In genomic region chr2:27734800-27735199, GRCm38 (mm10) we compare ENCODE assay signal across 12 mouse cellular contexts. TPM values are rescaled to one million over a fixed set of nuclear protein-coding genes. Genes with fewer than 3 reads are reported as not detected.
A peak's percentile ranks its signal among the peaks of the same experiment; 100 is the strongest.
DNase-seq lines count a peak whose midpoint lies in the region; ATAC-seq lines count a peak whose summit lies in the region.
"Had no signal": no experiment of that assay in that cellular context is flagged by ENCODE, and none has a peak within 500 bp of the region (broad histone marks: within the 10 kb centered on the region; RNA-seq: fewer than 3 reads in every experiment).

No protein-coding gene starts in this region.

- no peak overlapping the region for H3K9ac ChIP-seq in kidney, embryonic 15.5 days
- no peak overlapping the region; the same call in 1 of the 2 replicates for H3K9ac ChIP-seq in embryonic facial prominence, embryonic 12.5 days
- H3K9ac ChIP-seq in limb, embryonic 12.5 days (replicated peaks) = peak overlapping the region; percentile 9; the same call in 1 of the 2 replicates
- H3K9ac ChIP-seq: hindbrain, embryonic 15.5 days had no signal

- no peak overlapping the region for H3K4me2 ChIP-seq in kidney, embryonic 15.5 days
- H3K4me2 ChIP-seq in embryonic facial prominence, embryonic 12.5 days (replicated peaks) = 0 out of 2 replicates have a peak overlapping the region, but pooled peaks have one; percentile 1
- 0 out of 2 replicates have a peak overlapping the region, but pooled peaks have one; percentile 8 for H3K4me2 ChIP-seq in limb, embryonic 12.5 days
- H3K4me2 ChIP-seq: hindbrain, embryonic 15.5 days had no signal

- ATAC-seq in kidney, embryonic 15.5 days (replicated peaks; ENCODE audit: low FRiP score) = no peak
- no peak for ATAC-seq in embryonic facial prominence, embryonic 12.5 days (ENCODE audit: insufficient number of reproducible peaks, insufficient read depth, low FRiP score, low TSS enrichment)
- ATAC-seq in limb, embryonic 12.5 days (ENCODE audit: insufficient number of reproducible peaks, insufficient read depth, low FRiP score, low TSS enrichment, low read depth) = no peak
- no peak for ATAC-seq in erythroblast, adult 5-6 weeks (replicated peaks; ENCODE audit: low FRiP score, poor library complexity, severe bottlenecking)

- intact Hi-C loops in heart, postnatal 14 days (cut with DNase I) = no loop called here
- intact Hi-C loops in left cerebral cortex, postnatal 14 days (cut with DNase I) = no loop called here

- no peak overlapping the region for H3K4me3 ChIP-seq in heart, embryonic 10.5 days
- no peak overlapping the region for H3K4me3 ChIP-seq in kidney, embryonic 15.5 days (replicated peaks)
- H3K4me3 ChIP-seq in embryonic facial prominence, embryonic 12.5 days = no peak overlapping the region
- no peak overlapping the region for H3K4me3 ChIP-seq in limb, embryonic 12.5 days (replicated peaks)
- H3K4me3 ChIP-seq: hindbrain, embryonic 15.5 days; myocyte had no signal

- H3K27me3 ChIP-seq in heart, embryonic 10.5 days (ENCODE audit: insufficient read depth, poor library complexity, severe bottlenecking) = peaks cover 59% of the 10 kb centered on the region
- H3K27me3 ChIP-seq in kidney, embryonic 15.5 days = 0 out of 2 replicates have a peak, but pooled peaks cover 3% of the 10 kb centered on the region
- no peaks in the 10 kb centered on the region for H3K27me3 ChIP-seq in embryonic facial prominence, embryonic 12.5 days
- H3K27me3 ChIP-seq in limb, embryonic 12.5 days = no peaks in the 10 kb centered on the region
- H3K27me3 ChIP-seq: hindbrain, embryonic 15.5 days had no signal

- H3K36me3 ChIP-seq in heart, embryonic 10.5 days = peaks cover 15% of the 10 kb centered on the region; the same call in 1 of the 2 replicates
- H3K36me3 ChIP-seq in kidney, embryonic 15.5 days = 0 out of 2 replicates have a peak, but pooled peaks cover 8% of the 10 kb centered on the region
- peaks cover 12% of the 10 kb centered on the region for H3K36me3 ChIP-seq in embryonic facial prominence, embryonic 12.5 days
- peaks cover 23% of the 10 kb centered on the region for H3K36me3 ChIP-seq in limb, embryonic 12.5 days
- H3K36me3 ChIP-seq: hindbrain, embryonic 15.5 days had no signal

- no peaks in the 10 kb centered on the region for H3K9me3 ChIP-seq in heart, embryonic 10.5 days
- no peaks in the 10 kb centered on the region for H3K9me3 ChIP-seq in kidney, embryonic 15.5 days (replicated peaks)
- H3K9me3 ChIP-seq in embryonic facial prominence, embryonic 12.5 days = no peaks in the 10 kb centered on the region
- H3K9me3 ChIP-seq in limb, embryonic 12.5 days = no peaks in the 10 kb centered on the region
- H3K9me3 ChIP-seq: hindbrain, embryonic 15.5 days had no signal

- peaks cover 73% of the 10 kb centered on the region for H3K4me1 ChIP-seq in heart, embryonic 10.5 days
- peaks cover 52% of the 10 kb centered on the region for H3K4me1 ChIP-seq in kidney, embryonic 15.5 days
- H3K4me1 ChIP-seq in embryonic facial prominence, embryonic 12.5 days = peaks cover 60% of the 10 kb centered on the region
- H3K4me1 ChIP-seq in limb, embryonic 12.5 days (replicated peaks) = peaks cover 67% of the 10 kb centered on the region

- 78% methylated on average over 2 of the region's 2 CpGs for WGBS in heart, embryonic 10.5 days
- 76% methylated on average over 2 of the region's 2 CpGs for WGBS in kidney, embryonic 15.5 days
- 65% methylated on average over 2 of the region's 2 CpGs for WGBS in embryonic facial prominence, embryonic 12.5 days
- WGBS in limb, embryonic 12.5 days = 83% methylated on average over 2 of the region's 2 CpGs

- no peak for DNase-seq in heart, embryonic 10.5 days (ENCODE audit: low spot score)
- DNase-seq in heart, postnatal 14 days = no peak
- DNase-seq in kidney, postnatal 25 days = no peak
- DNase-seq in left cerebral cortex, postnatal 14 days (ENCODE audit: low spot score in 2 of 2) = no peak
- DNase-seq: B cell, adult 2 months; right cerebral cortex, postnatal 4 days had no signal

- peak overlapping the region; percentile 54 for H3K27ac ChIP-seq in heart, embryonic 10.5 days
- H3K27ac ChIP-seq in kidney, embryonic 15.5 days = peak overlapping the region; percentile 66
- peak overlapping the region; percentile 51 for H3K27ac ChIP-seq in embryonic facial prominence, embryonic 12.5 days
- H3K27ac ChIP-seq in limb, embryonic 12.5 days = peak overlapping the region; percentile 74
- H3K27ac ChIP-seq: hindbrain, embryonic 15.5 days had no signal

RNA-seq across cellular contexts. Expression of gene Rxra, which starts 58.6 kb away (rescaled TPM):
- polyA plus RNA-seq in heart, embryonic 10.5 days (2016; fragmentation: Nextera tagmentation; extraction: Ambion mirVana) = 6.4 and 8.0 TPM in 2 replicates
- total RNA-seq in heart, postnatal 14 days (2021) = 10 to 100 TPM; 38.8 to 42.2 TPM
- polyA plus RNA-seq in kidney, embryonic 15.5 days (2015; fragmentation: Nextera tagmentation; extraction: Ambion mirVana) = 9.6 and 10.4 TPM in 2 replicates
- 14.7 and 15.9 TPM in 2 replicates for polyA plus RNA-seq in embryonic facial prominence, embryonic 12.5 days (2016; fragmentation: Nextera tagmentation; extraction: Ambion mirVana)
- 15.3 and 15.7 TPM in 2 replicates for polyA plus RNA-seq in limb, embryonic 12.5 days (2016; fragmentation: Nextera tagmentation; extraction: Ambion mirVana)
- total RNA-seq in erythroblast, adult 5-6 weeks (2015; ENCODE audit: low replicate concordance) = 1.9 and 3.1 TPM in 2 replicates
- total RNA-seq in erythroblast, adult 5-6 weeks (2017; ENCODE audit: low replicate concordance) = 2.3 and 4.6 TPM in 2 replicates
- 10 to 100 TPM; 15.6 to 16.2 TPM for total RNA-seq in left cerebral cortex, postnatal 14 days (2021)
